Mouse (Mus musculus): ENCODE measurements around the gene Nos2. TPM values are rescaled to one million over a fixed set of nuclear protein-coding genes. Genes with fewer than 3 reads are reported as not detected.

Nos2 gene
- polyA plus RNA-seq, 1 experiment from 2014 or later: 0.93 TPM

DNA sequence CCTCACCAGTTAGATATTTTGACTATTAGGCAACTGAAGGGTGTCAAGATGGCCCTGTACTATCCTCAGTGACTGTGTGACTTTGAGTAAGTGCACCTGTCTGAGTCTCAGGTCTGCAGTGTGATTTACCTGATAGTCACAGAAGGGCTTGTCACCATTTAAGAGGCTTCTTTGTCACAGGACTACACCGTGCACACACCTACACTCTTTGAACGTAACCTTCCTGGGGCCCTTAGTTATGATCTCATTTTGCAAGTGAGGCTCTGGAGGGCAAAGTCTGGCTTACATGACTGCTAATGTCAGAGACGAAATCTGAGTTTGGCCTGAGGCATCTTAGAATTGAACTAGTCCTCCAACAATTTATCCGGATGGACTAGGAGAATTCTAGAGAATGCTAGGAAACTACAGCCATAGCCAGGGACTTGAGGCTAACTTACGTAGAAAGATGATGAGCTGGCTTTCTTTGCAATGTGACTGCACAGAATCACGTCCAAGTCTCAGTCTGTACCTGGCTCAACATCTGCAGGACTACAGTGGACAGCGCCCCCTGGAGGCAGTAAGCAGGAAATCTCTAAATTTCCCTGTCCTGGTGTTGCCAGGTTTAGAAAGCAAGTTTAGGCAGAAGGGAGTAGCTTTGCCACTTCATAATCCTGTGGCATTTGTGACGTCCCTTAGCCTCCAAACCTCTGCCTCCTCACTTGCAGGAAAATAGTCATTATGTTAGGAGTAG lies 2.3 kb downstream of the Nos2 start:
- H3K4me2 ChIP-seq (replicated peaks): no peak overlapping the region
- no peak overlapping the region for H3K27ac ChIP-seq (replicated peaks)
- H3K36me3 ChIP-seq: no peaks in the 10 kb centered on the region
- peaks cover 42% of the 10 kb centered on the region for H3K27me3 ChIP-seq
- ATAC-seq (ENCODE audit: low FRiP score, low read depth): no peak
- no peaks in the 10 kb centered on the region for H3K9me3 ChIP-seq
- no peak overlapping the region for H3K4me3 ChIP-seq
- 39% methylated on average over 8 of the region's 8 CpGs for WGBS
- peaks cover 13% of the 10 kb centered on the region for H3K4me1 ChIP-seq
- no peak overlapping the region for H3K9ac ChIP-seq (replicated peaks)

DNA sequence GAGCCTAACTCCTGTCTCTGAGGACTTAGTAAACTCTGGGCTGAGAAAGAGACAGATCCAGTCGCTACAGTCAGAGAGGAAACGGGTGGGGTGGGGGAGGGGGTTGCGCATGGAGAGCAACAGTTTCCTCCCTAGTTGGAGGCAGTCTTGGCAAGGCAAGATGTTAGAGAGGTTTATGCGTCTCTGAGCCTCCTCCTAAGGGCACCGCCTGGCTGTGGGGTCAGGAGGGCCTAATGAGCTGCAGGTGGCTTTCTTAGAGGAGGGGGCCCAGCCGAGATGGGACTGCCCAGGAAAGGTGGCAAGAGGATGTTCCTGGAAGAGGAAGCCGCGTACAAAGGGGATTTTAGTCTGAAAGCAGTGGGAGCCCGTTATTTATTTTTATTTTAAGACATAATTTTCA lies 3.5 kb downstream of the Nos2 start:
- H3K27ac ChIP-seq (replicated peaks): no peak overlapping the region
- ATAC-seq (ENCODE audit: low FRiP score, low read depth): no peak
- H3K36me3 ChIP-seq: no peaks in the 10 kb centered on the region
- no peak overlapping the region for H3K4me2 ChIP-seq (replicated peaks)
- H3K27me3 ChIP-seq: peaks cover 46% of the 10 kb centered on the region
- peaks cover 13% of the 10 kb centered on the region for H3K4me1 ChIP-seq
- no peaks in the 10 kb centered on the region for H3K9me3 ChIP-seq
- 10% methylated on average over 9 of the region's 9 CpGs for WGBS
- H3K9ac ChIP-seq (replicated peaks): no peak overlapping the region
- no peak overlapping the region for H3K4me3 ChIP-seq

DNA sequence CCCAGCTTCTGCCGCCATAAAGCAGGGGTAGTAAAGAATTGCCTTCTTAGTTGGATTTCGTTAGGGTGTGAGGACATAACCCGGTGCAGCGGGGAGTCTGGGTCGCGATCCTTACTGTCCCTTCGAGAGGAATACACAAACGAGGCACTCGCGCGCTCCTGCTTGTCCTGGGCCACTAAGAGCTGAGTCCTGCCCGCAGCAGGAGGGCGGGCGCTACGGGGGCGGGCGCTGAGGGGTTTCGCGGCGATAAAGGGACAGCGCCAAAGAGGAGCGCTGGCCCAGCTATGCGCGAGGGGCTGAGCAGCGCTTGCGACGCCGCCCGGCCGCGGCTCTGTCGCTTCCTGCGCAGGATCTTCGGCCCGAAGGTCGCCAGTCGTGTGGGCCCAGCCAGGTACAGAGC lies 4.3 kb downstream of the Nos2 start:
- Histone ChIP-seq H3K4me2 (replicated peaks) (peak overlapping the region; percentile 64), H3K27me3 (peaks cover 46% of the 10 kb centered on the region), H3K9me3 (no peaks in the 10 kb centered on the region), H3K27ac (replicated peaks) (no peak overlapping the region), H3K4me3 (peak overlapping the region; percentile 40), H3K36me3 (no peaks in the 10 kb centered on the region), H3K4me1 (peaks cover 13% of the 10 kb centered on the region), H3K9ac (replicated peaks) (peak overlapping the region; percentile 46)
- ATAC-seq (ENCODE audit: low FRiP score, low read depth): no peak
- under 1% methylated on average over 36 of the region's 37 CpGs for WGBS

DNA sequence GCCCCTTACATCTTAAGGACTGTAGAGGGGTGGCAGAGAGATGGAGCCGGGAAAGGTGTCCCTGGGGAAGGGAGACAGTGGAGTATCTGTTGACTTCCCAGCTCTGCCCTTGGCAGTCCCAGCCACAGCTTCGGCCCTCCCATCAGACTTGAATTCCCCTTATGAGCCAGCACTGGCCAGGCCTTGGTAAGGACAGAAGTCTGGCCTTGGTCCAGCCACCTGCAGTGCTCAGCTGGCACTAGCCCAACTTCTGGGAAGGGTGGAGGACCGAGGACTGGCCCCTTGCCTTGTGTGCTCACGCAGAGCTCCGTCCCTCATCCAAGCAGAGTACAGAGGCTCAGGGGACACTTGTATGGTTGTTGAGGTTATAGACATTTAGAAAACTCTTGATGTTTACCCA lies 8.8 kb downstream of the Nos2 start:
- WGBS: 89% methylated on average over 5 of the region's 5 CpGs

DNA sequence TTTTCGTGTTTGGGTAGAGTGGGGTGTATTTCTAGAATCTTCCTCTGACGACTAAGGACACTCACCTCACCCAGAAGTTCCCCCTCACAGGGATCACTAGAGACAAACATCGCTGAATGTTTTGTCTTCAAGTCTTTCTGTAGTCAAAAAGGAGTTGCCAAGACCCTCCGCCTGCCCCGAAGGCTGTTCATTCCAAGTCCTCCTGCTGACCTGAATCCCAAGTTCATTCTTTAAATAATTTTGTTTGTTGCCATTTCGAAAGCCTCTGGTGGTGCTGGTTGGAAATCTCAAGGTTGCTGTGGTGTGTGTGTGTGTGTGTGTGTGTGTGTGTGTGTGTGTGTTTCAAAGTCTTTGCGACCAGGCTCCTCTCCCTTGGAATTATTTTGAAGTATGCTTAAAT lies 13.7 kb downstream of the Nos2 start:
- Histone ChIP-seq H3K4me2 (replicated peaks) (no peak overlapping the region), H3K9me3 (no peaks in the 10 kb centered on the region), H3K27ac (replicated peaks) (no peak overlapping the region), H3K4me3 (no peak overlapping the region), H3K9ac (replicated peaks) (no peak overlapping the region), H3K4me1 (no peaks in the 10 kb centered on the region), H3K27me3 (no peaks in the 10 kb centered on the region), H3K36me3 (no peaks in the 10 kb centered on the region)
- ATAC-seq (ENCODE audit: low FRiP score, low read depth): no peak
- WGBS: 83% methylated on average over 7 of the region's 7 CpGs

More for the DNA sequence above, 8.8 kb downstream of the Nos2 start:
- H3K4me1 ChIP-seq: peaks cover 13% of the 10 kb centered on the region
- no peak for ATAC-seq (ENCODE audit: low FRiP score, low read depth)
- H3K27me3 ChIP-seq: peaks cover 32% of the 10 kb centered on the region
- H3K9me3 ChIP-seq: no peaks in the 10 kb centered on the region
- no peak overlapping the region for H3K27ac ChIP-seq (replicated peaks)
- no peak overlapping the region for H3K9ac ChIP-seq (replicated peaks)
- no peak overlapping the region for H3K4me2 ChIP-seq (replicated peaks)
- H3K4me3 ChIP-seq: no peak overlapping the region
- no peaks in the 10 kb centered on the region for H3K36me3 ChIP-seq

DNA sequence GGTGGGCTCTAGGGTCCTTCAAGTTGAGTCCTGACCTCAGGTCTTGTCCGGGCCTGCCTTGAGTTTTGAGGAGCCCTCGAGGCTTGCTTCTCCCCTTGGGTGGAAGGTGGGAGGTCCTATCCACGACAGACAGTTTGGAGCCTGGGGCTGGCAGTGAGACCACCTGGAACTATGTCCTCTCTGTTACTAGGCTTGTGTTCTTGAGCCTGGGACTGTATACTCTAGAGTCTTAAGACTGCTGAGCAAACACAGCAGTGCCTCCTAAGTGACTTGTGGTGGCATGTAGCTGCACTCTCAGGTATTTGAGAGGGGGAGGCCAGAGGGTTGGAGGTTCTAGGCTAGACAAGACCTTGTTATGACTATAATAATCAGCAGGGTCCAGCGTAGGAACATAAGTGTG lies 14.1 kb downstream of the Nos2 start:
- no peak overlapping the region for H3K4me2 ChIP-seq (replicated peaks)
- H3K9me3 ChIP-seq: no peaks in the 10 kb centered on the region
- no peaks in the 10 kb centered on the region for H3K4me1 ChIP-seq
- 88% methylated on average over 4 of the region's 4 CpGs for WGBS
- no peak overlapping the region for H3K27ac ChIP-seq (replicated peaks)
- no peaks in the 10 kb centered on the region for H3K36me3 ChIP-seq
- H3K27me3 ChIP-seq: no peaks in the 10 kb centered on the region
- no peak overlapping the region for H3K9ac ChIP-seq (replicated peaks)
- ATAC-seq (ENCODE audit: low FRiP score, low read depth): no peak
- no peak overlapping the region for H3K4me3 ChIP-seq

DNA sequence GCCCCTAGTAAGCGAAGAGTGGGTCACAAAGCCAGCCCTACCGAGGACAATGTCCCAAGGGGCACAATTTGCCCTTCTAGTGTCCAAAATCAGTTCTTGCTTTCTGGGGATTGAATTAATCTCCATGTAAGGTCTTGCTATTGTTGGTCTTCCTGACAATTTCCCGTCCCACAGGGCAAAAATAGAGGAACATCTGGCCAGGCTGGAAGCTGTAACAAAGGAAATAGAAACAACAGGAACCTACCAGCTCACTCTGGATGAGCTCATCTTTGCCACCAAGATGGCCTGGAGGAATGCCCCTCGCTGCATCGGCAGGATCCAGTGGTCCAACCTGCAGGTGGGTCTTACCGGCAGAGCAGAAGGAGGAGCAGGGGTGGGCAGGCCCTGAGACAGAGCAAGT lies 14.6 kb downstream of the Nos2 start:
- H3K36me3 ChIP-seq: no peaks in the 10 kb centered on the region
- no peak for ATAC-seq (ENCODE audit: low FRiP score, low read depth)
- no peak overlapping the region for H3K4me2 ChIP-seq (replicated peaks)
- no peaks in the 10 kb centered on the region for H3K9me3 ChIP-seq
- H3K4me1 ChIP-seq: no peaks in the 10 kb centered on the region
- H3K9ac ChIP-seq (replicated peaks): no peak overlapping the region
- no peaks in the 10 kb centered on the region for H3K27me3 ChIP-seq
- H3K27ac ChIP-seq (replicated peaks): no peak overlapping the region
- no peak overlapping the region for H3K4me3 ChIP-seq
- WGBS: 84% methylated on average over 6 of the region's 6 CpGs

DNA sequence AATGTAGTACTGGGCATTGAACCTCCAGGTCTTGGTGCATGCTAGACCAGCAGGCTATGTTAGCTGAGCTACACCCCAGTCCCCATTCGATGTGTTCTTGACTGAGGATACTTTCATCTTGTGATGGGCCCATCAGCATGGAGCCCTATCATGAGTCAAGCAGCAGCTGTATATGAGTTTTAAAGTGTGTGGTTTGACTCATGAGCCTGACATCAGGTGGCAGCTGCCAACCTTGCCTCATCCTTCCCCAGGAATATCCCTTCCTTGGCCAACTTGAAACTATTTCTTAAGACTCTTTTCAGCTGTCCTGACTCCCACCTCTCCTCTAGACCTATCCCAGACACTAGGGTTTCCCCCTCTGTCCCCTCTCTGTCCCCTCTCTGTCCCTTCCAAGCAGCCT lies 22.5 kb downstream of the Nos2 start:
- Histone ChIP-seq H3K4me1 (no peaks in the 10 kb centered on the region), H3K27ac (replicated peaks) (no peak overlapping the region), H3K9ac (replicated peaks) (no peak overlapping the region), H3K4me3 (no peak overlapping the region), H3K36me3 (no peaks in the 10 kb centered on the region), H3K27me3 (no peaks in the 10 kb centered on the region), H3K4me2 (replicated peaks) (no peak overlapping the region), H3K9me3 (no peaks in the 10 kb centered on the region)
- WGBS: 91% methylated on average over 1 of the region's 1 CpGs
- no peak for ATAC-seq (ENCODE audit: low FRiP score, low read depth)

DNA sequence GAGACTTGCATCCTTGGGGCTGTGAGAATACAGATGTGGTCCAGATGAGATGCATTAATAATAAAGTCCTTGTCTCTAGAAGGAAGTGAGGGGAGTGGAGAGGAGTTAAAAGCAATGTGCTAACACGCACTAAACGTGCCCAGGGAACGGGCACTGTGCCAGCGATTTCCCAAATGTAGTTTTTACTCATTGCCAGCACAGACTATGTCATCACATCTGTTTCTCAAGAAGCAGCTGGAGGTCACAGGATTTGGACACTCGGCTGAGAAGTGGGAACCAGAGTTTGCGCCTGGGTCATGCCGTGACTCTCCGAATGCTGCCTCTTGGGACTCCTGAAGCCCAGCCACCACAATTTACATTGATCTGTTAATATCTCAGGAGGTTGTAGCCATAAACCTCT lies 29.8 kb downstream of the Nos2 start:
- peaks cover 23% of the 10 kb centered on the region for H3K27me3 ChIP-seq
- H3K9ac ChIP-seq (replicated peaks): no peak overlapping the region
- no peaks in the 10 kb centered on the region for H3K9me3 ChIP-seq
- no peak overlapping the region for H3K27ac ChIP-seq (replicated peaks)
- 95% methylated on average over 8 of the region's 8 CpGs for WGBS
- H3K36me3 ChIP-seq: no peaks in the 10 kb centered on the region
- peaks cover 4% of the 10 kb centered on the region; the same call in 1 of the 2 replicates for H3K4me1 ChIP-seq
- no peak overlapping the region for H3K4me3 ChIP-seq
- no peak for ATAC-seq (ENCODE audit: low FRiP score, low read depth)
- H3K4me2 ChIP-seq (replicated peaks): no peak overlapping the region

DNA sequence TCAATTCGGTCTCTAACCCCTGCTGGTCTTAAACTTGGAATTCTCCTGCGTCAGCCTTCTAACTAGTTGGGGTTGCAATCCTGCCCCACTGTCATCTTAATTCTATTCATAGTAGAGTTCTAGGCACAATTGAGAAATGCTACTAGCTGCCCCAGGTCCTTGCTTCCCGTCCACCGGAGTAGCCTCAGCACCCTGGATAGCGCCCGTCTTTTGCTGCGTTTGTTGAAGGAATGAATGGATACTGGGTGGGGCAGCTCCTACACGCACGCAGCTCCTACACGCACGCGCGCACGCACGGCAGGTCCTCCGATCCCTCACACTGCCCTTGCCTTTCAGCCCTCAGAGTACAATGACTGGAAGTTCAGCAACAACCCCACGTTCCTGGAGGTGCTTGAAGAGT lies 31.9 kb downstream of the Nos2 start:
- H3K27me3 ChIP-seq: peaks cover 27% of the 10 kb centered on the region
- H3K4me1 ChIP-seq: peaks cover 4% of the 10 kb centered on the region; the same call in 1 of the 2 replicates
- H3K9me3 ChIP-seq: no peaks in the 10 kb centered on the region
- WGBS: 10% methylated on average over 17 of the region's 17 CpGs
- H3K4me3 ChIP-seq: no peak overlapping the region
- no peak for ATAC-seq (ENCODE audit: low FRiP score, low read depth)
- H3K27ac ChIP-seq (replicated peaks): no peak overlapping the region
- no peaks in the 10 kb centered on the region for H3K36me3 ChIP-seq
- peak overlapping the region; percentile 23 for H3K4me2 ChIP-seq (replicated peaks)
- H3K9ac ChIP-seq (replicated peaks): no peak overlapping the region

DNA sequence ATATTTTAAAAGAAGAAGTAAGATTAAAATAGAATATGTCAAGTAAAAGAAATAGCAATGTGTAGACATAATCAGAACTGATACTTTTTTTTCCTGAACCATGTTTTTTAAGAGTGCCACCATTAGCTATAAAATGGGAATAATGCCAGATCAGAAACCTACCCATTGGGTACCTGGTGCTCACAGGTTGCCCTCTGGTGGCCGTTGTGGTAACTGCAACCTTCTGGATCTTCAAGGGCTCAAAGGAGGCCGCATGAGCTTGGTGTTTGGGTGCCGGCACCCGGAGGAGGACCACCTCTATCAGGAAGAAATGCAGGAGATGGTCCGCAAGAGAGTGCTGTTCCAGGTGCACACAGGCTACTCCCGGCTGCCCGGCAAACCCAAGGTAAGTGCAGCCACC lies 35.7 kb downstream of the Nos2 start:
- Histone ChIP-seq H3K9me3 (no peaks in the 10 kb centered on the region), H3K27me3 (peaks cover 27% of the 10 kb centered on the region), H3K9ac (replicated peaks) (no peak overlapping the region), H3K4me1 (peaks cover 4% of the 10 kb centered on the region; the same call in 1 of the 2 replicates), H3K4me2 (replicated peaks) (no peak overlapping the region), H3K36me3 (no peaks in the 10 kb centered on the region), H3K27ac (replicated peaks) (no peak overlapping the region), H3K4me3 (no peak overlapping the region)
- ATAC-seq (ENCODE audit: low FRiP score, low read depth): no peak
- WGBS: 11% methylated on average over 7 of the region's 7 CpGs

DNA sequence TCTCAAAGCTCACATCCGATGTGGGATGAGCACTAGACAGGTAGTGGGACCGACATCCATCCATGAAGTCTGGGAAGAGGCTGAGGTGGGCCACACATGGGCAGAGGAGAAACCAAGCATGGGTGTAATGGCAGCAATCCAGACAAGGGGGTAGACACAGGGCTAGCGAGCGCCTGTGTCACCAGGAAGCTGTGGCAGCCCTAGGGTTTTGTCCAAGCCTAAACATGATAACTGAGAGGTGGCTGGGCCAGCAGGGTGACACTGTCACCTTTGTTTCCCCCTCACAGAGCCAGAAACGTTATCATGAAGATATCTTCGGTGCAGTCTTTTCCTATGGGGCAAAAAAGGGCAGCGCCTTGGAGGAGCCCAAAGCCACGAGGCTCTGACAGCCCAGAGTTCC lies 38.8 kb downstream of the Nos2 start:
- no peak overlapping the region for H3K27ac ChIP-seq (replicated peaks)
- H3K4me3 ChIP-seq: no peak overlapping the region
- H3K4me2 ChIP-seq (replicated peaks): no peak overlapping the region
- no peaks in the 10 kb centered on the region for H3K4me1 ChIP-seq
- WGBS: 82% methylated on average over 8 of the region's 8 CpGs
- 0 out of 2 replicates have a peak, but pooled peaks cover 4% of the 10 kb centered on the region for H3K27me3 ChIP-seq
- H3K36me3 ChIP-seq: no peaks in the 10 kb centered on the region
- no peak overlapping the region for H3K9ac ChIP-seq (replicated peaks)
- ATAC-seq (ENCODE audit: low FRiP score, low read depth): no peak
- no peaks in the 10 kb centered on the region for H3K9me3 ChIP-seq
